Mouse (Mus musculus) heart, embryonic 11.5 days (tissue): ENCODE results near the gene Glycam1. TPM values are rescaled to one million over a fixed set of nuclear protein-coding genes. Genes with fewer than 3 reads are reported as not detected.

ENCODE experiments used
- ATAC-seq: fragments of 200-750 bp; cut with Nextera tagmentation; replicated peaks from 2 replicates; pipeline ENCODE4 v1.8.0; 2017; ENCODE audit warnings: moderate library complexity; ENCODE audit not compliant: insufficient number of reproducible peaks, low FRiP score, low TSS enrichment
- H3K27ac ChIP-seq: fragments of 300-500 bp; sonication (generic); 2 replicates; pipeline ENCODE4 v1.5.1; 2014; ENCODE audit warnings: mild to moderate bottlenecking, low read depth, low read length
- H3K27me3 ChIP-seq: fragments of 300-500 bp; sonication (generic); 2 replicates; pipeline ENCODE4 v1.6.1; 2014; ENCODE audit warnings: mild to moderate bottlenecking, low read length, mixed read lengths; ENCODE audit not compliant: control insufficient read depth, insufficient read depth
- H3K36me3 ChIP-seq: fragments of 300-500 bp; sonication (generic); 2 replicates; pipeline ENCODE4 v1.6.1; 2014; ENCODE audit warnings: mild to moderate bottlenecking, low read length, moderate library complexity, mixed read lengths; ENCODE audit not compliant: control insufficient read depth, insufficient read depth
- H3K4me1 ChIP-seq: fragments of 300-500 bp; sonication (generic); 2 replicates; pipeline ENCODE4 v1.6.1; 2014; ENCODE audit warnings: low read length; ENCODE audit not compliant: control insufficient read depth, insufficient read depth
- H3K4me2 ChIP-seq: fragments of 300-500 bp; sonication (generic); 2 replicates; pipeline ENCODE4 v1.6.1; 2014; ENCODE audit warnings: mild to moderate bottlenecking, moderate library complexity
- H3K4me3 ChIP-seq: fragments of 300-500 bp; sonication (generic); 2 replicates; pipeline ENCODE4 v1.5.1; 2014; ENCODE audit warnings: low read depth, low read length
- H3K9ac ChIP-seq: fragments of 300-500 bp; sonication (generic); 2 replicates; pipeline ENCODE4 v1.6.1; 2014; ENCODE audit warnings: mild to moderate bottlenecking, low read depth, low read length, moderate library complexity
- H3K9me3 ChIP-seq: fragments of 300-500 bp; sonication (generic); replicated peaks from 2 replicates; pipeline ENCODE4 v1.6.1; 2016; ENCODE audit warnings: low read length; ENCODE audit not compliant: control insufficient read depth
- WGBS: fragments of 180-500 bp; shearing (Covaris S2); extraction: QIAGEN DNeasy Blood & Tissue Kit; methylation state at CpG from one replicate; pipeline ENCODE4 v1.1.7; 2014; ENCODE audit not compliant: insufficient replicate concordance; 5-methylcytosine and 5-hydroxymethylcytosine counted together
- polyA plus RNA-seq: library from polyadenylated mRNA; unstranded; fragments of >200 nt; fragmentation: Nextera tagmentation; extraction: Ambion mirVana; gene quantifications from 2 replicates; pipeline ENCODE4 v1.2.1, GENCODE M21; 2014

The Glycam1 gene
- polyA plus RNA-seq, 1 experiment from 2014 or later: not detected

DNA sequence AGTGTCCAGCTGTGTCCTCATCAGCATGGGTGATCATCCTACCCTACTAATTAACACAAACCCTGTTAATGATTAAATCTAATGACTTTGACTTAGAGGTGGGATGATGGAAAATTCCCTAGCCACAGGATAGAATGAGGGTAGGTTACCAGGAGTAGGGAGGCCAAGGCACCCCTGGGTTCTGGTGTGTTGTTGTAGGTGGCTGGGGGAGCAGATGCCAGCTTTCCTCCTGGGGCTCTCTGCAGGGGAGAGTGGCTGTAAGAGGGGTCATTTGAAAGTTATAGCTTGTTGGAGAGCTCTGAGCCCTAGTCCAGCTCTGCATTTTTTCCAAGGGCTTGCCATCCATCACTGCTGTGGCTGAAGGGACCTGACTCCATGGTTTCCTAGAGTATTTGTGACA is 22.4 kb downstream of the Glycam1 start:
- Histone ChIP-seq H3K9me3 (no peaks in the 10 kb centered on the region), H3K27me3 (peaks cover 3% of the 10 kb centered on the region; the same call in 1 of the 2 replicates), H3K9ac (no peak overlapping the region), H3K36me3 (no peaks in the 10 kb centered on the region), H3K4me3 (no peak overlapping the region), H3K4me1 (no peaks in the 10 kb centered on the region), H3K27ac (no peak overlapping the region), H3K4me2 (no peak overlapping the region)
- no peak for ATAC-seq

DNA sequence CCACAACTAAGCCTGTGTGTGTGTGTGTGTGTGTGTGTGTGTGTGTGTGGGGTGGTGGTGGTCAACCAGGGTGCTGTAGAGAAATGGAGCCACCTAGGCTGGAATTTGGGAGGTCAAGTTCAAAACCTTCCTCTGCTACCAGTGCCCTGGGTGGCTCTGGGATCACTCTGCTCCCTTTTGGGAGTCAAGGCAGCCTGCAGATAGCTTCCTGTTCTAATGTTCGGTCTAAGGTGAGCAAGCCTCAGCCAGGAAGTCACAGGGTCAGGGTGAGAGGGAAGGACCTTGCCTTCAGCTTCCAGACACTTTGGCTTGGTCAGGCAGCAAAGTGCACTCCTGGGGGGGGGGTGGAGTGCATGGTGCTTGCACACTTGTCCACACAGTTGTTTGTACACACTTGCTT is 24.2 kb downstream of the Glycam1 start:
- Histone ChIP-seq H3K4me1 (peaks cover 6% of the 10 kb centered on the region; the same call in 1 of the 2 replicates), H3K27me3 (peaks cover 9% of the 10 kb centered on the region; the same call in 1 of the 2 replicates), H3K9me3 (no peaks in the 10 kb centered on the region), H3K9ac (no peak overlapping the region), H3K36me3 (no peaks in the 10 kb centered on the region), H3K4me3 (no peak overlapping the region), H3K4me2 (no peak overlapping the region), H3K27ac (no peak overlapping the region)
- WGBS: 54% methylated on average over 1 of the region's 1 CpGs
- no peak for ATAC-seq

DNA sequence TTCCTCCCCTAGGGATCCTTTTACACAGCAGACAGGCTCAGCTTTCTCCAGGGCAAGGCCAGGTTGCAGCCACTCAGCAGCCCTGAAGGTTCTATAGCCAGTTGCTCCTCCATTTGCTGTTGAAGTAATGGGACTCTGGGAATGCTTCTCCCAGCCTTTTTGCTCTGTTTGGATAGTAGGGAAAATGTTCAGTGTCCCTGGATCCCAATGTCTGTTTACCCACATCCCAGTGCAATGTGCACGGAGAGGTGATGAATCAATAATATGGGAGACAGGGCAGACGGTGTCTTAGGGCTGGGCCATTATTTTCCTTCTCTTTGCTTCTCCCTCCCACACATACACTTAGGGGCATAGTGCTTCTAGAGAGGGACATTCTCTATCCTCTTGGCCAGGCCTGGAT is 25.6 kb downstream of the Glycam1 start:
- peaks cover 9% of the 10 kb centered on the region; the same call in 1 of the 2 replicates for H3K4me1 ChIP-seq
- H3K9ac ChIP-seq: no peak overlapping the region
- 63% methylated on average over 2 of the region's 2 CpGs for WGBS
- ATAC-seq: no peak
- no peak overlapping the region for H3K27ac ChIP-seq
- no peak overlapping the region for H3K4me2 ChIP-seq
- no peak overlapping the region for H3K4me3 ChIP-seq
- H3K36me3 ChIP-seq: no peaks in the 10 kb centered on the region
- H3K27me3 ChIP-seq: peaks cover 9% of the 10 kb centered on the region; the same call in 1 of the 2 replicates
- H3K9me3 ChIP-seq: no peaks in the 10 kb centered on the region

DNA sequence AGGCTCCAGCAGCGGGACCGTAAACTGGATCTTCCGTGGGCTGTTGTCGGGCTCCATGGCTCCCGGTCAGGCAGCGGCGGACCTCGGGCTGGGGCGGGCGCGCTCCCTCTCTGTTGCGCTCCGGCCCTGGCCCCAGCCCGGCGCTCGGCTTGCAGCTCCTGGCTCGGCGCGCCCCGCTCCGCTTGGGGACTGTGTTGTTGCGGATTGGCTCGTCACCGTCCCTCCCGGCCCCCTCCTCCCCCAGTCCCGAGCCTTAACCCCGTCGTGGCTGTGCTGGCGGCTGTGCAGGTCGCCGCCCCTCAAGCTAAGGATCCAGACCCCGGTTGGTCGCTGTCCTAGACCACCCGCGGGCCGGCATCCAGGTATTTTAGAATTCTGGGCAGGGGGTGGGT is 27.1 kb downstream of the Glycam1 start, which contains the start of gene Ppp1r1a:
Gene Ppp1r1a, minus strand, starts transcription at position 182 of the 392 bp plus-strand sequence.
- peak within 1 kb of the TSS; percentile 86 for H3K27ac ChIP-seq
- WGBS: under 1% methylated on average over 35 of the region's 36 CpGs
- peak within 1 kb of the TSS; percentile 77 for H3K4me3 ChIP-seq
- peaks cover 9% of the 10 kb centered on the region; the same call in 1 of the 2 replicates for H3K4me1 ChIP-seq
- peak within 1 kb of the TSS; percentile 77 for H3K9ac ChIP-seq
- H3K9me3 ChIP-seq: no peaks in the 10 kb centered on the region
- H3K36me3 ChIP-seq: no peaks in the 10 kb centered on the region
- peak within 1 kb of the TSS; percentile 84 for H3K4me2 ChIP-seq
- peaks cover 9% of the 10 kb centered on the region; the same call in 1 of the 2 replicates for H3K27me3 ChIP-seq
- peak; percentile 64 for ATAC-seq

DNA sequence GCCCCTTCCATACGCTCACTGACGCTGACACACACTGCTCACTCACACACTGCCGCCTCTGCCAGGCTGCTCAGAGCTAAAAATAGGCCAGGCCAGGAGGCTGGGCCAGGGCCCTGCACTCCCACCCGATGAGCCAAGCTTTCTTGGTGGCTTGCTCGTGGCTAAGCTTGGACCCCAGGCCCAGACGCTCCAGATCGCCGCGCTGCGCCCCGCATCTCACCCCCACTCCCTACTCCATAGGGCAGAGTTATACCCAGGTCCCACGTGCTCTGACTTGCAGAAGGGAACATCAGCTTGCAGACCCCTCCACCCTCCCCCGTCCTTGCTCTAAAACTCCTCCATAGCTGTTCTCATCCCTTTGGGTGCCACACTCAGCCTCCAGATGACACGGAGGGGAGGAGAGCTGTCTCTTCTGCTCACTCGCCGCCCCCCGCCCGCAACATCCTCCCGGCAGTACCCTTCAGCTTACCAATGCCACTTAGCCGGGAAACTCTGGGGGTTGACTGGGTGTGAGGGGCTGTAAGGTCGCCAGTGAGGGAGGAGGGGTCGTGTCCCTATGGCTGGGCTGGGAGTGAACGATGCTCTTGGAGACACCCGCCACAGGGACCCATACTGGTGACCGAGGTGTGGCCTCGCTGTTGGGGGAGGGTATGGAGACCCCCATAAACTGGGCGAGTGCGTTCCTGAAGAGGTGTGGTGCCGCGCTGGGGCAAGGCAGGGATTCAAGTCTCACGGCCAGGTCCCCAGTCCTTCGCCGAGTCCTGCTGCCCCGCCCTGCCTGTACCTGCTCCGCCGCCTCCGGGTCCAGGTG is 27.7 kb downstream of the Glycam1 start:
- Histone ChIP-seq H3K4me3 (peak overlapping the region; percentile 77), H3K9me3 (no peaks in the 10 kb centered on the region), H3K36me3 (no peaks in the 10 kb centered on the region), H3K27ac (peak overlapping the region; percentile 86), H3K4me2 (peak overlapping the region; percentile 84), H3K4me1 (peaks cover 9% of the 10 kb centered on the region; the same call in 1 of the 2 replicates), H3K9ac (peak overlapping the region; percentile 77), H3K27me3 (peaks cover 9% of the 10 kb centered on the region; the same call in 1 of the 2 replicates)
- WGBS: under 1% methylated on average over 37 of the region's 37 CpGs
- ATAC-seq: peak; percentile 64

DNA sequence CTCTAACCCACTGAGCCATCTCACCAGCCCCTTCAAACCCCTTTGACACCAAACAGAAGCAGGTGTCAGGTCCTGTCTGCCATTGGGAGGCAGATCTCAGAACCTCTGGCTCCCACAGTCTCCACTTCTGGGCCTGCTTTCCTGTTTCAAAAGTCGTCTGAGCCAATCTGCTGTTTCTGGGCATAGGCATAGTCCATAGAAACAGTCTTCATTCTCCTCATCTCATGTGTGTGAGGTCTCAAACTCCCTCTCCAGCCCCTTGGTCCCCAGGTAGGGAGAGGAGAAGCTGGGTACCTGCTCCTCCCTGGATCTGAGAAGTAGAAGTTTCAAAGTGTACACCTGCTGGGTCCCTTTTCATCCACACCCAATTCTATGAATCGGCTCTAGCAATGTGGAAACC is 28.4 kb downstream of the Glycam1 start:
- H3K4me2 ChIP-seq: peak overlapping the region; percentile 84
- peaks cover 9% of the 10 kb centered on the region; the same call in 1 of the 2 replicates for H3K4me1 ChIP-seq
- H3K27me3 ChIP-seq: peaks cover 9% of the 10 kb centered on the region; the same call in 1 of the 2 replicates
- no peak for ATAC-seq
- no peaks in the 10 kb centered on the region for H3K36me3 ChIP-seq
- H3K9ac ChIP-seq: peak overlapping the region; percentile 77
- H3K27ac ChIP-seq: peak overlapping the region; percentile 86
- no peaks in the 10 kb centered on the region for H3K9me3 ChIP-seq
- peak overlapping the region; percentile 77 for H3K4me3 ChIP-seq
- 20% methylated on average over 2 of the region's 2 CpGs for WGBS

DNA sequence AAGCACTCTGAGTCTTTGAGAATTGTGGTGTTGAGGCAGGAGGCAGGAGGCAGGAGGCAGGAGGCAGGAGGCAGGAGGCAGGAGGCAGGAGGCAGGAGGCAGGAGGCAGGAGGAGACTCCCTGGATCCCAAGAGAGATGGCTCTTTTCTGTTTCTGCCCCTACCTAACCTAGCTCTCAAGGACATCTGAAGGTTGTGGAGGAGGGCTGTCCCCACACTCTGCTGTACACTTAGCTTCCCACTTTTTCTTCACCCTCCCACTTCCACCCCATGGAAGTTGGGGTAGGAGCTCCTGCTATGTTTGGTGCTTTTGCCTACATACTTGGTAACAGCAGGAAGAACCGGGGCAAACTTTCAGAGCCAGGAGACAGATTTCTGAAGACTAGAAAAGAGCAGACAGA is 29.1 kb downstream of the Glycam1 start:
- Histone ChIP-seq H3K9ac (0 out of 2 replicates have a peak overlapping the region, but pooled peaks have one; percentile 22), H3K27ac (no peak overlapping the region), H3K36me3 (no peaks in the 10 kb centered on the region), H3K27me3 (peaks cover 9% of the 10 kb centered on the region; the same call in 1 of the 2 replicates), H3K4me3 (no peak overlapping the region), H3K4me2 (no peak overlapping the region), H3K9me3 (no peaks in the 10 kb centered on the region), H3K4me1 (peaks cover 9% of the 10 kb centered on the region; the same call in 1 of the 2 replicates)
- no peak for ATAC-seq
- WGBS: 50% methylated on average over 1 of the region's 1 CpGs

DNA sequence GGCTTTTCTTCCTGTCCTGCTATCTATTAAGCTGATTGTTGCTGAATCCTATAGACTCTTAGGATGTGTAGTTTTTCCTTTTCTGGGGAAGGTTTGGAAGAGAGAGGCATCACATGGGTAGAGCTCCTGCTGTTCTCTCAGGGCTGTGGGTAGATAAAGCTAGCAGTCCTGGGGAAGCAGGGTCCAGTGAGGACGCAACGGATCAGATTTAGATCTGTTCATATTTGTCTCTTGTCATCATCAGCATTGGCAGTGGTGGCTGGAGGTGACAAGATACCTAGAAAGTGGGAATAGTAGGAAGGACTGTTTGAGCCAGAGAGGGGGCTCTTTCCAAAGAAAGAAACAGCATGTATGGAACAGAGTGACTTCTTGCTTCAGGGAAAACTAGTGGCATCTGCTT is 29.9 kb downstream of the Glycam1 start:
- peaks cover 9% of the 10 kb centered on the region; the same call in 1 of the 2 replicates for H3K27me3 ChIP-seq
- WGBS: 75% methylated on average over 2 of the region's 2 CpGs
- ATAC-seq: no peak

More for the DNA sequence above, 29.9 kb downstream of the Glycam1 start:
- H3K4me1 ChIP-seq: peaks cover 9% of the 10 kb centered on the region; the same call in 1 of the 2 replicates
- no peak overlapping the region for H3K27ac ChIP-seq
- no peaks in the 10 kb centered on the region for H3K36me3 ChIP-seq
- H3K4me3 ChIP-seq: no peak overlapping the region
- no peak overlapping the region for H3K4me2 ChIP-seq
- H3K9ac ChIP-seq: no peak overlapping the region
- H3K9me3 ChIP-seq: no peaks in the 10 kb centered on the region
